Mouse (Mus musculus) cerebellum, adult (tissue): ENCODE data around the gene Cux1.
A peak's percentile ranks its signal among the peaks of the same experiment; 100 is the strongest.

Experiments
- ATAC-seq: cut with Nextera tagmentation; 2 replicates; pipeline ENCODE4 v1.9.2; 2017; ENCODE audit warnings: mild to moderate bottlenecking, moderate library complexity, mixed read lengths; ENCODE audit not compliant: insufficient number of reproducible peaks, low FRiP score, low TSS enrichment

The Cux1 gene

GRCm38 (mm10) chr5:136512103-136512674 lies 55.1 kb downstream of the Cux1 start:
- ATAC-seq: no peak

- ATAC-seq: no peak
Measured at GRCm38 (mm10) chr5:136511378-136511777, 55.9 kb downstream of the Cux1 start.

- ATAC-seq: no peak
Measured at GRCm38 (mm10) chr5:136510609-136511008, 56.7 kb downstream of the Cux1 start.

- no peak for ATAC-seq
Measured at GRCm38 (mm10) chr5:136507629-136508028, 59.7 kb downstream of the Cux1 start.

- ATAC-seq: no peak
Measured at GRCm38 (mm10) chr5:136506262-136506661, 61.0 kb downstream of the Cux1 start.

GRCm38 (mm10) chr5:136502491-136503086 lies 64.7 kb downstream of the Cux1 start:
- no peak for ATAC-seq

GRCm38 (mm10) chr5:136500307-136500871 lies 66.9 kb downstream of the Cux1 start:
- ATAC-seq: peak; percentile 80; the same call in 1 of the 2 replicates

- ATAC-seq: no peak
Measured at GRCm38 (mm10) chr5:136499316-136499715, 68.0 kb downstream of the Cux1 start.

GRCm38 (mm10) chr5:136498741-136499140 lies 68.5 kb downstream of the Cux1 start:
- ATAC-seq: no peak

- ATAC-seq: no peak
Measured at GRCm38 (mm10) chr5:136497301-136497700, 70.0 kb downstream of the Cux1 start.

- ATAC-seq: no peak
Measured at GRCm38 (mm10) chr5:136495581-136495980, 71.7 kb downstream of the Cux1 start.

- ATAC-seq: no peak
Measured at GRCm38 (mm10) chr5:136494927-136495326, 72.4 kb downstream of the Cux1 start.

- ATAC-seq: no peak
Measured at GRCm38 (mm10) chr5:136494288-136494687, 73.0 kb downstream of the Cux1 start.

GRCm38 (mm10) chr5:136489450-136489849 lies 77.8 kb downstream of the Cux1 start:
- no peak for ATAC-seq

- ATAC-seq: peak; percentile 68
Measured at GRCm38 (mm10) chr5:136488721-136489120, 78.6 kb downstream of the Cux1 start.

GRCm38 (mm10) chr5:136488223-136488622 lies 79.1 kb downstream of the Cux1 start:
- no peak for ATAC-seq

- no peak for ATAC-seq
Measured at GRCm38 (mm10) chr5:136487397-136488093, 79.7 kb downstream of the Cux1 start.

GRCm38 (mm10) chr5:136486401-136486800 lies 80.9 kb downstream of the Cux1 start:
- ATAC-seq: peak; percentile 86

- no peak for ATAC-seq
Measured at GRCm38 (mm10) chr5:136485397-136485796, 81.9 kb downstream of the Cux1 start.

GRCm38 (mm10) chr5:136482434-136482833 lies 84.9 kb downstream of the Cux1 start:
- no peak for ATAC-seq

- ATAC-seq: no peak
Measured at GRCm38 (mm10) chr5:136480541-136480940, 86.7 kb downstream of the Cux1 start.
